Mouse (Mus musculus) stomach, postnatal 0 days (tissue): ENCODE measurements around the gene C4bp.

ENCODE experiments used
- CTCF ChIP-seq: IDR thresholded peaks from 2 replicates; pipeline ENCODE4 v1.5.1; 2016; ENCODE audit warnings: antibody characterized with exemption, low read depth, mild to moderate bottlenecking, moderate library complexity
- EP300 ChIP-seq: optimal IDR thresholded peaks from 2 replicates; pipeline ENCODE3; 2016; ENCODE audit warnings: antibody characterized with exemption

GRCm38 (mm10) chr1:130633316-130633715 is 28.1 kb downstream of the C4bp start:
- TF ChIP-seq CTCF (no peak), EP300 (no peak)
